Mouse (Mus musculus) left cerebral cortex, postnatal 10 days (tissue): ENCODE measurements around the gene Khdc4. TPM values are rescaled to one million over a fixed set of nuclear protein-coding genes. Genes with fewer than 3 reads are reported as not detected.

Experiments
- total RNA-seq, 2 experiments: library from RNA; stranded (reverse); gene quantifications; 2 replicates each; pipeline ENCODE4 v1.2.3; 2021

Gene Khdc4
- total RNA-seq, 2 experiments from 2014 or later = 52.0 to 55.7 TPM

Other genes with a start within 250 kb of the Khdc4 start
- gene Sema4a, start 224.6 kb upstream of the Khdc4 start, total RNA-seq = 10 to 100 TPM; 46.5 to 52.6 TPM
- gene Lmna, start 175.8 kb upstream of the Khdc4 start, total RNA-seq = 10 to 100 TPM; 47.2 to 48.6 TPM
- 10 to 100 TPM in 1 of 2 experiments, 1 to 10 TPM in 1; 6.9 to 10.7 TPM for gene Mex3a, start 153.4 kb upstream of the Khdc4 start, total RNA-seq
- gene Rab25, start 137.5 kb upstream of the Khdc4 start, total RNA-seq = not detected
- 100 to 1,000 TPM; 109 to 110 TPM for gene Lamtor2, start 132.7 kb upstream of the Khdc4 start, total RNA-seq
- 10 to 100 TPM; 78.8 to 82.6 TPM for gene Ubqln4, start 132.0 kb upstream of the Khdc4 start, total RNA-seq
- gene Ssr2, start 109.9 kb upstream of the Khdc4 start, total RNA-seq = 100 to 1,000 TPM; 127 to 128 TPM
- 100 to 1,000 TPM; 257 to 264 TPM for gene Arhgef2, start 79.8 kb upstream of the Khdc4 start, total RNA-seq
- gene Rxfp4, start 32.7 kb upstream of the Khdc4 start, total RNA-seq = not detected
- gene Rit1, start 31.0 kb downstream of the Khdc4 start, total RNA-seq = 10 to 100 TPM; 42.9 to 55.5 TPM
- gene Syt11, start 89.4 kb downstream of the Khdc4 start, total RNA-seq = 100 to 1,000 TPM; 433 to 447 TPM
- gene Gon4l, start 149.4 kb downstream of the Khdc4 start, total RNA-seq = 10 to 100 TPM; 43.1 to 44.8 TPM
- 10 to 100 TPM; 28.9 to 31.9 TPM for gene Msto1, start 228.2 kb downstream of the Khdc4 start, total RNA-seq